Mouse (Mus musculus) bone marrow macrophage, adult 2 months (primary cell): ENCODE measurements around the gene Tspan12. TPM values are rescaled to one million over a fixed set of nuclear protein-coding genes. Genes with fewer than 3 reads are reported as not detected.

ENCODE experiments used
- H3K27ac ChIP-seq: 2 replicates; pipeline ENCODE4 v1.5.1; 2012; ENCODE audit warnings: low read depth, low read length; ENCODE audit not compliant: insufficient read depth
- H3K4me1 ChIP-seq: 2 replicates; pipeline ENCODE4 v1.6.1; 2012; ENCODE audit warnings: low read length; ENCODE audit not compliant: control insufficient read depth, insufficient read depth
- H3K4me3 ChIP-seq: 2 replicates; pipeline ENCODE4 v1.5.1; 2012; ENCODE audit warnings: mild to moderate bottlenecking, low read length, moderate library complexity; ENCODE audit not compliant: insufficient read depth
- CTCF ChIP-seq: IDR thresholded peaks from 2 replicates; pipeline ENCODE4 v1.5.1; 2012; ENCODE audit warnings: low read depth, mild to moderate bottlenecking, low read length, moderate library complexity
- POLR2A ChIP-seq: IDR thresholded peaks from 2 replicates; pipeline ENCODE4 v1.6.1; 2012; ENCODE audit warnings: mild to moderate bottlenecking, low read depth, low read length, borderline replicate concordance
- polyA plus RNA-seq: library from polyadenylated mRNA; stranded (reverse); fragments of >200 nt; gene quantifications from 2 replicates; pipeline ENCODE4 v1.2.4, GENCODE M21; 2012; ENCODE audit not compliant: missing spikeins, insufficient read depth, insufficient read length

The Tspan12 gene
- polyA plus RNA-seq, 1 experiment, result not detected

DNA sequence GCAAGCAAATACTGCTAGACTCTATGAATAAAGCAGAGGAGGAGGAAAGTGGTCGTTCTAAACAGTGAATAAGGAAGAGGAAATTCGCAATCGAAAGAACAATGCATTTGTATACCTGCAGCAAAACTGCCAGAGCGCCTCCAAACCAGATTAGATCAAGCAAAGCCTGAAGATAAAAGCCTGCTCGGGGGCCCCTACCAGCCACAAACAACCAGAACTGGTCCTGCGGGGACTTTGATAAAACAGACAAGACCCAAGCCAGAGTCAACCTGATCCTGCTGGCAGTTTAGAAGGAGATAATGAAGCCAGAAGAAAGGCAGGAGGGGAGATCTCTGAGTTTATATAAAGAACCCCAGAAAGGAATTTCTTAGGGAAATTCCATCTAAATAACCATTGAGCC, 65.0 kb downstream of the Tspan12 start:
- TF ChIP-seq POLR2A, result no peak
- no peak for TF ChIP-seq CTCF
- H3K4me1 ChIP-seq, result no peaks in the 10 kb centered on the region
- no peak overlapping the region for H3K4me3 ChIP-seq
- H3K27ac ChIP-seq, result no peak overlapping the region

DNA sequence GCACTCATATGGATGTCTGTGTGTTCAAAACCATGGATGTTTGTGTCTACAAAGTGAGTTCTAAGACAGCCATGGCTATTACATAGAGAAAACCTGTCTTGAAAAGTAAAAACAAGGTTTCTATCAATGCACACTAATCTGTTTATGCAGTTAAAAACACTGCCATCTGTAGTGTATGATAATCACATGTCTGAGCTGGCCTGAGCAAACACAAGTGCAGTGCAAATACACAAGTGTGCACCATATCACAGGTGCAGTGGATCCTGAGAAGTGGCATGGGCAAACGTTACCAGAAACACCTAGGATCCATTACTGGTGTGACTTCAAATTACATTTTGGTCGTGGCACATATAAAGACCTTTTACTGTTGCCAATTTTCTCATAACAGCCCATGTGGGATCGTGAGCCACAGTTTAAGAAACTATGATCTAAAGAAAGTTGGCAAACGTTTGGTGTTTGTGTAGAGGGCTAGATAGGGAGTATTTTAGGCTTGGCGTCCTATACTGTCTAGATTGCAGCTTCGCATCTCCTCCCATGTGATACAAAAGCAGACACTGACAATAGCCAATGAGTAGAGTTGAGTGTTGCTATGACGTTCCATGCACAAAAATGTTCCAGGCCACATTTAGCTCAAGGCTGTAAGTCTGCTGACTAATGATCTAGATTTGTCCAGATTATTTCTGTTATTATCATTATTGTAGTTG, 78.0 kb downstream of the Tspan12 start:
- Histone ChIP-seq H3K27ac (no peak overlapping the region), H3K4me1 (no peaks in the 10 kb centered on the region), H3K4me3 (no peak overlapping the region)
- TF ChIP-seq CTCF (no peak), POLR2A (no peak)

DNA sequence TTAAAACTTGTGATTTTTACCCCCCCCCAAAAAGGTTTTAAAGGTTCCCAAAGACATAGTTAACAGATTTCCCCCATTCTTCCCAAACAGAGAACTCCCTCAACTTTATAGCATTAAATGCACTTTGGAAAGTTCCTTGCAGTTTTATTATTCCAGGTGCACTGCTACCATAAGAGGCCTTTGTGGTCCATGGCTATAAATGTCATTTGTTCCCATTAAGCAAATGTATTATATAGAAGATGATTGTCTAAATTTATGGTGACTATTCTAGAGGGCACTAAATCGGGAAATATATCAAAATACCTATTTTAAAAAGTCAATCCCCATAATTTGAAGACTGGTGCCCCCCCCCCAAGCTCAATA, 82.9 kb downstream of the Tspan12 start:
- H3K27ac ChIP-seq, result no peak overlapping the region
- TF ChIP-seq CTCF (no peak), POLR2A (no peak)
- H3K4me1 ChIP-seq, result no peaks in the 10 kb centered on the region

DNA sequence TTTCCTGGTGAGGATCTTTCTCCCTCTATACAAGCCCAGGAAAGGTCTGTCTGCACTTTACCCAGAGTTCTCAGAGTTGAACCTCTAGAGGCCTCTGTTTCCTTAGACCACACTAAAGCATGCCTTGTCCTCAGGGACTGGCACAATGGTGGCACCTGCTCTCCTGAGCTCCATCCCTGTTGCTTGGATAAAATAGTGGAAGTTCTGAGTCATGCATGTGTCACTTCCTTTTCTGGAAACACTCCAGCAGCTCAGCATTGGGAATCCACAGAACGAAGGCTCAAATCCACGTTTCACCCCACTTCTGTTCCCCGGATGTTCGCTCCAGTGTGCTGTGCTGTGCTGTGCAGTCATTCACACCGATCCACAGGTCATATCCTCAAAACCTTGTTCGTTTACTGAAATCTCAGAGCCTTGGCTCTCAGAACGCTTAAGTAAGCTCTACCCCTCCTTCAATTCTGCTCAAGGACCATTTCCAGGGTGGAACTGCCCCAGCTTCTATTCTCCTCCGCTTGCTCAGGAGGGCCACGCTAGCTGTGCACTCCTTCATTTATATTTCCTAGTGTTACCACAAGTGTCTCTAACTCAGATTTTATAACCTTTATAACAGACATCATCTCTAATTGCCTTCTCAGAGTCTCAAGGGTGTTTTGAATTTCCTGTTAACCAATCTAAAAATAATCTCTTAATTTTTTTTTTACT, 83.4 kb downstream of the Tspan12 start:
- TF ChIP-seq CTCF (no peak), POLR2A (no peak)
- H3K27ac ChIP-seq, result no peak overlapping the region
- H3K4me3 ChIP-seq, result no peak overlapping the region
- no peaks in the 10 kb centered on the region for H3K4me1 ChIP-seq

More for the DNA sequence above, 82.9 kb downstream of the Tspan12 start:
- no peak overlapping the region for H3K4me3 ChIP-seq

DNA sequence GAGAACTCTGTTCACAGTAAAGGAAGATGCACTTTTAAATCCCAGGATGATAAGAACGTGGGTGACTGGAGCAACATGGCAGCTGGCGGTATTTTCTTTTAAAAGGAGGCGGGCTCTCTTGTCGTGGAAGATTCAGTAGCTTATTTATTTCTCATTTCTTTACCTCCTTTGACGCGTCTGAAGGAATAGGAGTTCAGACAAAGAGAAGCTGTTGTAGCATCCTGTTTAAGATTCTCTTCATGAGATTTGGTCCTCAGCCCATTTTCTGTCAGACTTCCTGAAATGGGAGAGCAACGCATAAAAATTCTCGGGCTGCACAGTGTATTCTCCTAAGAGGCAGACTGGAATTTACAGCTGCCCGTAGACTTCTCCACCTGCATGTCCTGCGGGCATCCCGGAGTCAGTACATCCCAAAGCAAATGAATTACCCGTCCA, 84.5 kb downstream of the Tspan12 start:
- TF ChIP-seq POLR2A (no peak), CTCF (no peak)
- Histone ChIP-seq H3K4me3 (no peak overlapping the region), H3K27ac (no peak overlapping the region), H3K4me1 (no peaks in the 10 kb centered on the region)

DNA sequence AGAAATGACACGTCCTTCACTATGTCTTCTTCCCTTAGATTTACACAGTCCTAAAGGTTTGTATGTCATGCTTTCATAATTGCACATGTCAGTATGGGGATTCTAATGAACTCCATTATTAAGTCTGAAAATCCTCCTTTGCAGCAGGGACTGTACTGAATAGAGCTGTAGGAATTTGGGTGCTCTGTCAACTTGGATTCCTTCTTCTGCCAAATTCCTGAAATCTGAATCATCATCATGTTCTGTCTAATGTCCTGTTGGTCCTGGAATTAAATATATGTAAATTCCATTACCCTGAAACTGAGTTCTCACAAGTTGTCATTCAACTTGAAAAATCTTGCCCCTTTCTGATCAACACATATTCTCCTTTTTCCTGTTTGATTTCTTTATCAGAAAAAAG, 104.8 kb downstream of the Tspan12 start:
- Histone ChIP-seq H3K27ac (no peak overlapping the region), H3K4me1 (no peaks in the 10 kb centered on the region), H3K4me3 (no peak overlapping the region)
- TF ChIP-seq CTCF, result no peak
- TF ChIP-seq POLR2A, result no peak

DNA sequence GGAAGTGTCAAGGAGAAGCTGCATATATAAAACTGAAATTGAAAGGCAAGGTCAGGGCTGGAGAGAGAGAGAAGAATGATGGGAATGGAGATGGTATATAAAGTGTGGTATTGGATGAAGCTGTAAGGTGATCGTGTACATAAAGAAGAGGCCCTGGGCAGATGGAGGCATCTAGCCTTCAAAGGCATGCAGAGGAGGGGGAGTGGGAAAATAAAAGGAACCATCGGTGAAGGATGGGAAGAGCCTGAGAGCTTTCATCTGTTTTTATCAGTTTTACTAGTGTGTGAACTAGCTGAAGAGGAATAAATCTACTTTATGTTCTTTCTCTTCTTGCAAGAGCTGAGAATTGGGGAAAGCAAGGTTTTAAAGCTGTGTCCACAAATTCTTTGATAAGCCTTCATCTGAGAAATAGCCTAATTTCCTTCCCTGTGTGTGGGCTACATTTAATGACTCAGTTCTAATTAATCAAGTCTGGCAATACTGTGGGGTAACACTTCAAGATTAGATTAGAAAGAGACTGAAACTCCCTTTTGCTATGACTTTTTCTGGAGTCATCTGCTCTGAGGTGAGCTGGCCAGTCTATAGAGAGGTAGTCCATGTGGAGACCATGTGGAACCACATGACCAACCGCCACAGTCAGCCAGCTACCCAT, 107.6 kb downstream of the Tspan12 start:
- no peaks in the 10 kb centered on the region for H3K4me1 ChIP-seq
- H3K27ac ChIP-seq, result no peak overlapping the region
- no peak overlapping the region for H3K4me3 ChIP-seq
- TF ChIP-seq CTCF, result no peak
- TF ChIP-seq POLR2A, result no peak

DNA sequence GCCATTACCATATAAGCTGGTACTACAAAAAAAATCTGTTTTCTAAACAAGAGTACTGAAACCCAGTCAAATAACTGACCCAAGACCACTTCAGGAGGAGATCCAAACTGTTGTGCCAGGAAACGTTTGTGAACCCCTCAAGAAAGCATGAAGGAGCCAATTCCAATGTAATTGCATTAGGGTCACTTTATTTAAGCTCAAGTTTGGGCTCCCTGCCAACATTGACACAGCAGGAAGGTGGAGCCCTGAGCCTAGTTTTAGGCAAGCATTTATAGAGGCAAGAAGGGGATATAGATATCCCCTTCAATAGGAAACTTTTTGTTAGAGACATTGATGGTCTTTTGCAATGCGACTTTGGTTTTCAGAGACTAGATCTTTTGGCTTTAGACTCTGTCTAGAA, 111.7 kb downstream of the Tspan12 start:
- Histone ChIP-seq H3K4me3 (no peak overlapping the region), H3K4me1 (no peaks in the 10 kb centered on the region), H3K27ac (no peak overlapping the region)
- TF ChIP-seq POLR2A, result no peak
- no peak for TF ChIP-seq CTCF

DNA sequence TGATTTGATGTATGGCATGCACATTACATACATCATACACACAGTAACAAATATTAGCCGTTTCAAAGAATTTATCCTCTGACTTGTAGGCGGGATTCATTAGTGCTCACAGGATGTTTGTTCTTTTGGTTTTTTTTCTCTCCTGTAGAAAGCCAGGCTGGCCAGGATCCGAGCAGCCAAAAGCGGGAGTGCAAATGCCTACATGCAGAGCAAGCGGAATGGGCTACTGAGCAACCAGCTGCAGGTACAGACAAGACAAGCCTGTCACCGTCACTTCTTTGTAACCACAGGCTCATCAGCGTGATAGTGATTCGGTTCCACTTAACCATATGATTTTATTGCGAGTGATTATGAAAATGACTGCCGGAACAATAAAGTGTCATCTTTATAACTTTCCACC, 130.1 kb downstream of the Tspan12 start:
- H3K4me1 ChIP-seq, result no peaks in the 10 kb centered on the region
- no peak overlapping the region for H3K4me3 ChIP-seq
- no peak overlapping the region for H3K27ac ChIP-seq
- no peak for TF ChIP-seq CTCF
- TF ChIP-seq POLR2A, result no peak

Other genes with a start within 250 kb of the Tspan12 start
- 22.8 and 27.7 TPM in 2 replicates for gene Ing3, start 97.1 kb upstream of the Tspan12 start, polyA plus RNA-seq
- 0.71 and 0.79 TPM in 2 replicates for gene Cped1, start 133.4 kb upstream of the Tspan12 start, polyA plus RNA-seq